Mouse (Mus musculus) heart, postnatal 0 days (tissue): Measurements from ENCODE around the gene Xbp1. TPM values are rescaled to one million over a fixed set of nuclear protein-coding genes. Genes with fewer than 3 reads are reported as not detected.

Experiments used
- ATAC-seq: fragments of 200-750 bp; cut with Nextera tagmentation; 2 replicates; pipeline ENCODE4 v1.8.0; 2017; ENCODE audit warnings: low read depth, moderate number of reproducible peaks, moderate library complexity; ENCODE audit not compliant: insufficient read depth
- DNase-seq: peaks from one replicate; pipeline ENCODE4 v3.0.0-alpha.2; 2016; ENCODE audit warnings: low spot score
- H3K27ac ChIP-seq: fragments of 300-500 bp; sonication (generic); 2 replicates; pipeline ENCODE4 v1.5.1; 2014; ENCODE audit warnings: low read depth, mild to moderate bottlenecking
- H3K27me3 ChIP-seq: fragments of 300-500 bp; sonication (generic); 2 replicates; pipeline ENCODE4 v1.6.1; 2014; ENCODE audit warnings: low read length, mixed read lengths; ENCODE audit not compliant: control insufficient read depth, insufficient read depth
- H3K36me3 ChIP-seq: fragments of 300-500 bp; sonication (generic); replicated peaks from 2 replicates; pipeline ENCODE4 v1.6.1; 2014; ENCODE audit warnings: low read length, mixed read lengths; ENCODE audit not compliant: control insufficient read depth, insufficient read depth
- H3K4me1 ChIP-seq: fragments of 300-500 bp; sonication (generic); 2 replicates; pipeline ENCODE4 v1.6.1; 2014; ENCODE audit warnings: antibody characterized with exemption; ENCODE audit not compliant: control insufficient read depth, insufficient read depth
- H3K4me2 ChIP-seq: fragments of 300-500 bp; sonication (generic); 2 replicates; pipeline ENCODE4 v1.6.1; 2014; ENCODE audit warnings: low read depth, mild to moderate bottlenecking, low read length, moderate library complexity
- H3K4me3 ChIP-seq: fragments of 300-500 bp; sonication (generic); 2 replicates; pipeline ENCODE4 v1.5.1; 2014; ENCODE audit warnings: low read depth, low read length
- H3K9ac ChIP-seq: fragments of 300-500 bp; sonication (generic); replicated peaks from 2 replicates; pipeline ENCODE4 v1.6.1; 2014; ENCODE audit warnings: low read depth, low read length, mixed read lengths
- H3K9me3 ChIP-seq: fragments of 300-500 bp; sonication (generic); replicated peaks from 2 replicates; pipeline ENCODE4 v1.6.1; 2016; ENCODE audit warnings: low read length; ENCODE audit not compliant: control insufficient read depth
- CTCF ChIP-seq: IDR thresholded peaks from 2 replicates; pipeline ENCODE4 v1.5.1; 2016; ENCODE audit warnings: antibody characterized with exemption, control low read depth, low read depth
- EP300 ChIP-seq: IDR thresholded peaks from 2 replicates; pipeline ENCODE4 v1.6.1; 2016; ENCODE audit warnings: antibody characterized with exemption, low read depth
- WGBS: fragments of 180-500 bp; shearing (Covaris S2); extraction: QIAGEN DNeasy Blood & Tissue Kit; methylation state at CpG from one replicate; pipeline ENCODE4 v1.1.7; 2014; 5-methylcytosine and 5-hydroxymethylcytosine counted together
- polyA plus RNA-seq: library from polyadenylated mRNA; unstranded; fragments of >200 nt; fragmentation: Nextera tagmentation; extraction: Ambion mirVana; gene quantifications from 2 replicates; pipeline ENCODE4 v1.2.1, GENCODE M21; 2015
- total RNA-seq: library from RNA; depleted of rRNA; stranded (reverse); fragments of >200 nt; gene quantifications from 2 replicates; pipeline ENCODE4 v1.2.3, GENCODE M21; 2014; ENCODE audit warnings: low replicate concordance

The Xbp1 gene
- total and polyA plus RNA-seq, 2 experiments from 2014 or later: 70.7 to 90.7 TPM

- Histone ChIP-seq H3K36me3 (no peaks in the 10 kb centered on the region), H3K4me3 (no peak overlapping the region), H3K9me3 (0 out of 2 replicates have a peak, but pooled peaks cover 4% of the 10 kb centered on the region), H3K27me3 (no peaks in the 10 kb centered on the region), H3K4me2 (no peak overlapping the region), H3K4me1 (peaks cover 4% of the 10 kb centered on the region; the same call in 1 of the 2 replicates), H3K27ac (0 out of 2 replicates have a peak overlapping the region, but pooled peaks have one; percentile 43), H3K9ac (no peak overlapping the region)
- TF ChIP-seq EP300 (no peak), CTCF (no peak)
- no peak for DNase-seq
- WGBS: 68% methylated on average over 4 of the region's 4 CpGs
- ATAC-seq: no peak
Measured at GRCm38 (mm10) chr11:5545457-5545856, 25.0 kb downstream of the Xbp1 start.

DNA sequence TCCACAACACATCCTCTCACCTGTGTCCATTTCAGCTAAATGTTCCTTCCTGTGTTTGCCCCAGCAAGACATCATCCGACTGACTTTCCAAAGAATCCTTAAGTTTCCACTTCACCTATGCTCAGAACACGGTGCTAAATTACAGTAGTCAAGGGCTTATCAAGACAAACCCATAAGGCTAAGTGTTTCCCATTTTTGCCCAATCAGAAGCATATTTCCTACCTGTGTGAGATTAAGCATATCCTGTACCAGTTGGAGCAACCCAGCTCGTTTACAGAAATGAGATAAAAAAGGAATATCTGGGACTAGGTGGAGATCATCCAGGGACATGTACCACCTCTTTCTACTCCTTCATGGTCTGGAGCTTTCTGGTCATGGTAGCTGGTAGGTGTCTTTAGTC is 26.2 kb downstream of the Xbp1 start:
- 68% methylated on average over 3 of the region's 3 CpGs for WGBS
- no peaks in the 10 kb centered on the region for H3K27me3 ChIP-seq

DNA sequence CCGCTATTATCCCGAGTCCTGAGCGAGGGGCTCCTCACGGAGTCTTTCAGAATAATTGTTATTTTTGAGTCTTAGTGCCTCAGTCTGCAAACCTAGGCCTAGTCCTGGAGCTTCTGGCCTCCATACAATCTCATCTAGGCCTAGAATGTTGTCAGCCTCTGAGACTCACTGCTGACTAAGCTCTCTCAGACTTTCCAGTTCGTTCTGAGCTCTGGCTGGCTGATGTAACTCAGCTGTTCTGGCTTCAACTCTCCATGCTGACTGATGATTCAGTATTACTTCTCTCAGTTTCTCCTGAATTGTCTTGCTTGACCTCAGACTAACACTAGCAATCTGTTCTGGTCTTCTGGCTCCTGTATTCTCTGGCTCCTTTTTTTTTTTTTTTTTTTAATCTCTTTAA is 31.0 kb downstream of the Xbp1 start:
- no peaks in the 10 kb centered on the region for H3K27me3 ChIP-seq
- no peak for DNase-seq
- no peak for ATAC-seq

More for the DNA sequence above, 26.2 kb downstream of the Xbp1 start:
- H3K4me2 ChIP-seq: no peak overlapping the region
- TF ChIP-seq CTCF (no peak), EP300 (no peak)
- no peak for ATAC-seq
- no peak overlapping the region for H3K4me3 ChIP-seq
- H3K4me1 ChIP-seq: 0 out of 2 replicates have a peak, but pooled peaks cover 4% of the 10 kb centered on the region
- H3K9ac ChIP-seq: no peak overlapping the region
- H3K9me3 ChIP-seq: 0 out of 2 replicates have a peak, but pooled peaks cover 4% of the 10 kb centered on the region
- no peaks in the 10 kb centered on the region for H3K36me3 ChIP-seq
- DNase-seq: no peak
- no peak overlapping the region for H3K27ac ChIP-seq

DNA sequence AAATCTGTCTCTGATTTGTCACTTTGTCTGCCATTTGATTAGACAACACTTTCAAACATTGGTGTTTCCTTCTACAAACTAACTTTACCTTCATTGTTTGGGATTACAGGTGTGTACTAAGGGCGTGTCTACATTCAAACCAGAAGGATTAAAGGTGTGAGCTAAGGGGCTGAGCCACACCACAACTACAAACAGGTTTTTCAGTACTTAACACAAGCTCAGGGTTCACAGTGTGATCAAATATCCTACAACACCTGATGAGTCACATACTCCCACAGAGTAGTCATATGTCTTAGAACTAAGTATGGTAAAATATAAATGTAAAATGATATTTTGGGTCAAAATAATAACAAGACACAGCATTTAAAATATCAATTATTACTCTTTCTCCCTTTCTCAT is 31.5 kb downstream of the Xbp1 start:
- no peaks in the 10 kb centered on the region for H3K36me3 ChIP-seq
- no peak for ATAC-seq
- H3K9me3 ChIP-seq: 0 out of 2 replicates have a peak, but pooled peaks cover 4% of the 10 kb centered on the region
- H3K9ac ChIP-seq: no peak overlapping the region
- no peak overlapping the region for H3K4me2 ChIP-seq
- no peaks in the 10 kb centered on the region for H3K4me1 ChIP-seq
- H3K27me3 ChIP-seq: no peaks in the 10 kb centered on the region
- H3K4me3 ChIP-seq: no peak overlapping the region
- WGBS: 62% methylated on average over 1 of the region's 1 CpGs
- no peak for DNase-seq
- H3K27ac ChIP-seq: no peak overlapping the region
- no peak for TF ChIP-seq CTCF
- TF ChIP-seq EP300: no peak

More for the DNA sequence above, 31.0 kb downstream of the Xbp1 start:
- no peak for TF ChIP-seq CTCF
- TF ChIP-seq EP300: no peak
- Histone ChIP-seq H3K9ac (no peak overlapping the region), H3K36me3 (no peaks in the 10 kb centered on the region), H3K4me1 (no peaks in the 10 kb centered on the region), H3K9me3 (0 out of 2 replicates have a peak, but pooled peaks cover 4% of the 10 kb centered on the region), H3K4me2 (no peak overlapping the region), H3K4me3 (no peak overlapping the region), H3K27ac (no peak overlapping the region)
- WGBS: 88% methylated on average over 5 of the region's 5 CpGs

- H3K4me1 ChIP-seq: no peaks in the 10 kb centered on the region
- H3K27ac ChIP-seq: no peak overlapping the region
- ATAC-seq (no peak), DNase-seq (no peak)
- H3K36me3 ChIP-seq: no peaks in the 10 kb centered on the region
- TF ChIP-seq EP300 (no peak), CTCF (no peak)
- no peaks in the 10 kb centered on the region for H3K27me3 ChIP-seq
- no peak overlapping the region for H3K4me2 ChIP-seq
- 55% methylated on average over 3 of the region's 3 CpGs for WGBS
- H3K9ac ChIP-seq: no peak overlapping the region
- no peak overlapping the region for H3K4me3 ChIP-seq
- no peaks in the 10 kb centered on the region for H3K9me3 ChIP-seq
Measured at GRCm38 (mm10) chr11:5560273-5560672, 39.8 kb downstream of the Xbp1 start.

DNA sequence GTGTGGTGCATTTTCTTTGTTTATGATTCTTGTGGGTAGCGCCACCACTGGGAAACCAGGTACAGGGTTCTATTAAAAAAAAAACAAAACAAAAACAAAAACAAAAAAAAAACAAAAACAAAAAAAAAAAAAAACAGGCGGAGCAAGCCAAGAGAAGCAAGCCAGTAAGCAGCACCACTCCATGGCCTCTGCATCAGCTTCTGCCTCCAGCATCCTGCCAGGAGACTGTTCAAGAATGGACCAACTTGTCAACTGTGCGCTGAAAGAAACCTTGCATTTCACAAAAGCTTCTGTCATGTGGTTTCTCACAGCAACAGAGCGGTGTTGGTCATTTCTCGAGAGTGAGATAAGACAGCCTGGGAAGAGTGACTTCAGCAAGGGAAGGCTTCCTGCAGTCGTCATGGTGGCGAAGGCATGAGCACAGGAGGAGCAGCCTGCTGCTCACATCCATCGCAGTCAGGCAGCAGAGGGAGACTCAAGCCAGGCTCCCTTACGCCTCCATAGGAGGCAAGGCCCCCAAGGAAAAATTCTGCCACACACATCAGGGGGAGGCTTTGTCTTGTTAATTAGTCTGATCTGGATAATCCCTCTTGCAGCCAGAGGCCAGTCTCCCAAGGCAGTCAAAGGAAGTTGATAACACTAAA is 42.3 kb downstream of the Xbp1 start:
- no peak overlapping the region for H3K27ac ChIP-seq
- TF ChIP-seq CTCF (no peak; the same call in 1 of the 2 replicates), EP300 (no peak)
- WGBS: 22% methylated on average over 8 of the region's 9 CpGs
- H3K27me3 ChIP-seq: no peaks in the 10 kb centered on the region
- H3K9ac ChIP-seq: no peak overlapping the region
- DNase-seq (no peak), ATAC-seq (peak; percentile 33; the same call in 1 of the 2 replicates)
- H3K4me1 ChIP-seq: no peaks in the 10 kb centered on the region
- no peaks in the 10 kb centered on the region for H3K9me3 ChIP-seq
- no peak overlapping the region for H3K4me3 ChIP-seq
- H3K36me3 ChIP-seq: no peaks in the 10 kb centered on the region
- H3K4me2 ChIP-seq: no peak overlapping the region
